Mouse (Mus musculus) intestine, embryonic 15.5 days (tissue): ENCODE results near the gene Aff1. TPM values are rescaled to one million over a fixed set of nuclear protein-coding genes. Genes with fewer than 3 reads are reported as not detected.

Source experiments
- ATAC-seq: fragments of 200-750 bp; cut with Nextera tagmentation; 2 replicates; pipeline ENCODE4 v1.8.0; 2017; ENCODE audit warnings: moderate TSS enrichment, moderate library complexity
- H3K27ac ChIP-seq: fragments of 300-500 bp; sonication (generic); 2 replicates; pipeline ENCODE4 v1.5.1; 2015; ENCODE audit warnings: mild to moderate bottlenecking, inconsistent platforms
- H3K27me3 ChIP-seq: fragments of 300-500 bp; sonication (generic); replicated peaks from 2 replicates; pipeline ENCODE4 v1.6.1; 2015; ENCODE audit warnings: inconsistent platforms
- H3K36me3 ChIP-seq: fragments of 300-500 bp; sonication (generic); 2 replicates; pipeline ENCODE4 v1.6.1; 2015; ENCODE audit warnings: inconsistent platforms
- H3K4me1 ChIP-seq: fragments of 300-500 bp; sonication (generic); replicated peaks from 2 replicates; pipeline ENCODE4 v1.6.1; 2015; ENCODE audit warnings: inconsistent platforms
- H3K4me2 ChIP-seq: fragments of 300-500 bp; sonication (generic); replicated peaks from 2 replicates; pipeline ENCODE4 v1.6.1; 2015; ENCODE audit warnings: mild to moderate bottlenecking, inconsistent platforms
- H3K4me3 ChIP-seq: fragments of 300-500 bp; sonication (generic); replicated peaks from 2 replicates; pipeline ENCODE4 v1.5.1; 2015; ENCODE audit warnings: inconsistent platforms
- H3K9ac ChIP-seq: fragments of 300-500 bp; sonication (generic); 2 replicates; pipeline ENCODE4 v1.6.1; 2015; ENCODE audit warnings: inconsistent platforms
- H3K9me3 ChIP-seq: fragments of 300-500 bp; sonication (generic); 2 replicates; pipeline ENCODE4 v1.6.1; 2016; ENCODE audit warnings: inconsistent platforms
- whole genome bisulfite sequencing: fragments of 180-500 bp; shearing (Covaris S2); methylation state at CpG from one replicate; pipeline ENCODE4 v1.1.7; 2015; 5-methylcytosine and 5-hydroxymethylcytosine counted together
- polyA plus RNA-seq: library from polyadenylated mRNA; unstranded; fragments of >200 nt; fragmentation: Nextera tagmentation; extraction: Ambion mirVana; gene quantifications from 2 replicates; pipeline ENCODE4 v1.2.1, GENCODE M21; 2015

Gene Aff1
- polyA plus RNA-seq, 1 experiment from 2014 or later: 5.3 TPM

DNA sequence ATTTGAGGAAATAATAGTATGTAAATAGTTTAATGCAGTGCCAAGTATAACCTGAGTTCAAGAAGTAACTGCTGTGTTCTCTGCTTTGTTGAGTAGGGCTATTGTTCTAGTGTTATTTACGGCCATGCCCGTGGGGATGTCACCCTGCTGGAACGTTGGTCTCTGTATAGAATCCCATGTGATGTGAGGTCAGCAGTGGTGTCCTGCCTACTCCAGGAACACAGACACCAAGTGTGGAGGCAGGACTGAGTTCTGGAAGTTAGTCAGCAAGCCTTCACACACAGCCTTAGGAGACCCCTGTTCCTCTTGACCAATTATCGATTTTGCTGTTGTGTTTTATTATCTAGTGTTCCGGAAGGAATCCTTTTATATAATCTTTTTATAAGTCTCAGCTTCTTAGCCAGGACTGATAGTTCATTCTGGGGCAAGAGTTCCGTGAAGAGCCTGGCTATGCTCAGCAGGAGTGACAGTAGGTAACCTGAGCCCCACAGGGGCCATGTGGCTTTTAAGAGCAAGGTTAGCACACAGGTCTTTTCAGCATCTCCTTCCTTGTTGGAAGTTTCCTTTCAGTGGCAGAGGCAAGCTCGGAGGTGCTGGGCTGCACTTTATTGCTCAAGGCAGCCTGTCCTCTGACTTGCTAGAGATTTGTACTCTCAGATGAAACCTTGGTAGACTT lies 115.6 kb downstream of the Aff1 start:
- peaks cover 9% of the 10 kb centered on the region for H3K4me1 ChIP-seq
- no peaks in the 10 kb centered on the region for H3K9me3 ChIP-seq
- no peaks in the 10 kb centered on the region for H3K27me3 ChIP-seq
- H3K9ac ChIP-seq: no peak overlapping the region
- H3K4me3 ChIP-seq: no peak overlapping the region
- 35% methylated on average over 7 of the region's 7 CpGs for WGBS
- peak; percentile 54 for ATAC-seq
- H3K36me3 ChIP-seq: no peaks in the 10 kb centered on the region
- H3K4me2 ChIP-seq: no peak overlapping the region
- peak overlapping the region; percentile 61; the same call in 1 of the 2 replicates for H3K27ac ChIP-seq

DNA sequence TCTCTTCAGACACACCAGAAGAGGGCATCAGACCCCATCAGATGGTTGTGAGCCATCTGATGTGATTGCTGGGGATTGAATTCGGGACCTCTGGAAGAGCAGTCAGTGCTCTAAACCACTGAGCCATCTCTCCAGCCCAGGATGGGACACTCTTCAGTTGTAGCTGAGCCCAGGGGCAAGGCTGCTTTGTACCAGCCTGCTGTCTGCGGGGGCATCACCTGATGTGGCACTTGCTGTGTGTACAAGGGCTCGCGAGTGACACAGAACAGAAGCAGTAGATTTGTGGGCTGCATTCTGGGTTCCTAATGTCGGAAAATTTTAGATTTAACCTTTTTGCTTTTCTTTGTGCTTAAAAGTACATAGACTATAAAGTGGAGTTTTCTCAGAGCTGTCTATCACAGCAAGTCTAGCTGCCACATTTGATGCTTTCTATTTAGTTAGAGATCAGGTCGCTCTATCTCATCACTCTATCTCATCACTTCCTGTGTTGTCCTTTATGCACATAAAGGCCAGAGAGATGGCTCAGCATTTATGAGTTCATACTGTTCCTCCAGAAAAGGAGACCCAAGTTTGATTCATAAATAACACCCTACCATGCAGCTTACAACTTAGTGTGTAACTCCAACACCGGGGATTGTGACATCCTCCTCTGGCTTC lies 117.6 kb downstream of the Aff1 start:
- Histone ChIP-seq H3K4me3 (no peak overlapping the region), H3K4me2 (no peak overlapping the region), H3K9me3 (no peaks in the 10 kb centered on the region), H3K27me3 (no peaks in the 10 kb centered on the region), H3K4me1 (peaks cover 4% of the 10 kb centered on the region), H3K36me3 (no peaks in the 10 kb centered on the region), H3K27ac (no peak overlapping the region), H3K9ac (no peak overlapping the region)
- no peak for ATAC-seq
- WGBS: 93% methylated on average over 7 of the region's 7 CpGs

DNA sequence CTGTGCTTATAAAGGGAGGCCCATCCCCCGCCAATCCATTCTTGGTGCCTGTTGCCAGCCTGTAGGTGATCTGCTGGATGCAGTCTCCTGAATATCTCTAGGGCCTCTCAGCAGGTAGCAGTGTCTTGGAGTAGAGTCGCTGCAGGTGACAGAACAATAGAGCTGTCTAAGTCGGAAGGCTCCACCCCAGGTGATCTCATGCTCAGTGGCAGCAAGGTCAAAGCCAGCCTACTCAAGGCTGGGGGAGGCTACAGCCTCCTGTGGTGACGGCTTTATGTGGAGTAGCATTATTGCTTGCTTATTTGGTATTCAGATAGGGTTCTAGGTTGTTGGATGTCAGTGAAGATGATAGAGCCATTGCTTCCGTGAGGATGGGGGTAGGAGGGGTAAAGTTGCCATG lies 121.1 kb downstream of the Aff1 start:
- WGBS: 83% methylated on average over 5 of the region's 5 CpGs
- no peak overlapping the region for H3K4me2 ChIP-seq
- ATAC-seq: no peak

DNA sequence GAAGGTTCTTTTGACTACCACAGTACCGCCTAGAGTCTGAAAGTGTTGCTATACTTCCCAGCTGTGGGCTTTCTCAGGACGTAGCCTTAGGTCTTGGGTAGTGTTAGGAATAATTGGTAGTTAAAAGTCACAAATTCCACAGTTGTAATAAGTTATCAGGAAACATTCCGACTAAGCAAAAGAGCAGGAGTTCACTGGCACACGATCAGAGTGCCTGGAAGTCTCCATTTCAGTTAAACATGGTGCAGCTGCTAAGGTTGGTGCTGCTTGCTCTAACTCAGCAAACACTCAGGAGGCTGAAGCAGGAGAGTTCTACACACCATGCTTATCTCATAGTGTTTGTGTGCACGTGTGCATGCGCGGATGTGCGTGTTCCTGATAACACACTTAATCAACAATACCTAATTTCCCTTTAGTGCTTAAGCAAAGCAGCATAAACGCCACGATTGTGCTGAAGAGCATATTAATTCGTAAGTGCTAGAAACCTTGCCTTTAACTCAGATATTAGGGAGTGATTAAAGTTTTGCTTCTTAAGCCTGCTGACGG lies 121.9 kb downstream of the Aff1 start:
- no peak overlapping the region for H3K9ac ChIP-seq
- no peak overlapping the region for H3K4me3 ChIP-seq
- no peaks in the 10 kb centered on the region for H3K36me3 ChIP-seq
- ATAC-seq: no peak
- H3K27me3 ChIP-seq: no peaks in the 10 kb centered on the region
- peak overlapping the region; percentile 44; the same call in 1 of the 2 replicates for H3K27ac ChIP-seq
- no peak overlapping the region for H3K4me2 ChIP-seq
- no peaks in the 10 kb centered on the region for H3K9me3 ChIP-seq
- WGBS: 76% methylated on average over 12 of the region's 12 CpGs
- no peaks in the 10 kb centered on the region for H3K4me1 ChIP-seq

More for the DNA sequence above, 121.1 kb downstream of the Aff1 start:
- H3K4me3 ChIP-seq: no peak overlapping the region
- H3K27me3 ChIP-seq: no peaks in the 10 kb centered on the region
- no peaks in the 10 kb centered on the region for H3K36me3 ChIP-seq
- H3K4me1 ChIP-seq: no peaks in the 10 kb centered on the region; the same call in 1 of the 2 replicates
- no peaks in the 10 kb centered on the region for H3K9me3 ChIP-seq
- no peak overlapping the region for H3K9ac ChIP-seq
- no peak overlapping the region for H3K27ac ChIP-seq

DNA sequence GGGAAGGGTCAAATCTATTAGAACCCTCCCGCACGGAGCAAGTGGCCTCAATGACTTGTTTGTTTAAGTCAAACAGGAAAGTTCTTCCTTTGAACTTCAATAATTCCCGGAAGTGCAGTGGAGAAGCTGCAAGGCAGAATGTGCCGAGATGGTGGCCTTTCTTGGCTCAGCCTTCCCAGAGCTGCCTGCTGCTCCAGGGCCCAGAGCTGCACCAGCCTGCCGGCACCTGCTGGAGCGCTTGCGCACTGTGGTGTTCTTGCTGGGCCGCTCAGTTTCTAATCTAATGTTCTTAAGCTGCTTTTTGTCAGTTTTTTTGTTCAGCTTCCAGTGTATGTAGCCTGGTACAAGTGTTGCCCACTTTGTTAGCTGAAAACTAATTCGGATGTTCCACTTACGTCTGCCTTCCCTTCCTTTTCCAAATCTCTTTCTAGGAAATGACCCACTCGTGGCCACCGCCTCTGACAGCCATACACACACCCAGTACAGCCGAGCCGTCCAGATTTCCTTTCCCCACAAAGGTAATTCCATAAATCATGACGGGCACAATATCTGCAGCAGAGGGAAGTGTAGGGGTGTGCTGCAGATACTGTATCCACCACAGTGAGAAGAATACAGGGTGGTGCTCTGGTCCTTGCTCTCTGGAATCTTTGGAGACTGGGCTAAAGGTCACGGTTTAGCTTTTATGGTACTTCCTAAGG lies 122.5 kb downstream of the Aff1 start:
- H3K27ac ChIP-seq: peak overlapping the region; percentile 44
- 38% methylated on average over 16 of the region's 16 CpGs for WGBS
- no peak overlapping the region for H3K4me3 ChIP-seq
- no peaks in the 10 kb centered on the region for H3K9me3 ChIP-seq
- no peak overlapping the region for H3K4me2 ChIP-seq
- no peaks in the 10 kb centered on the region for H3K4me1 ChIP-seq
- peak; percentile 75 for ATAC-seq
- no peaks in the 10 kb centered on the region for H3K27me3 ChIP-seq
- no peak overlapping the region for H3K9ac ChIP-seq
- H3K36me3 ChIP-seq: no peaks in the 10 kb centered on the region

DNA sequence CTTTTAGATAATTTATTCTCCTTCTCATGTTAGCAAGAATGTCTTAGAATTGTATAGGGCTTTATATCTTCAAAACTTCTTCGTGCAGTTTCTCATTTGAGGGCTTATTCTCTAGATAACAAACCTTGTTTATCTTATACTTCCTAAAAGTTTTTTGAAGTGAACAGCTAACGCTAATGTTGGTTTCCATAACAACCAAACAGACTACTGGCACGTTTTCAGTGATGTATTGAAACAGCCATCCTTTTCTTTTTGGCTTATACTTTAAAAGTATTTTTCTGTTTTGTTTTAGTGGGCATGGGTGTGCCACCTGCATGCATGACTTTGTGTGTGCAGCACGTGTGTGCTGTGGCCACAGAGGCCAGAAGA lies 123.1 kb downstream of the Aff1 start:
- no peaks in the 10 kb centered on the region for H3K36me3 ChIP-seq

DNA sequence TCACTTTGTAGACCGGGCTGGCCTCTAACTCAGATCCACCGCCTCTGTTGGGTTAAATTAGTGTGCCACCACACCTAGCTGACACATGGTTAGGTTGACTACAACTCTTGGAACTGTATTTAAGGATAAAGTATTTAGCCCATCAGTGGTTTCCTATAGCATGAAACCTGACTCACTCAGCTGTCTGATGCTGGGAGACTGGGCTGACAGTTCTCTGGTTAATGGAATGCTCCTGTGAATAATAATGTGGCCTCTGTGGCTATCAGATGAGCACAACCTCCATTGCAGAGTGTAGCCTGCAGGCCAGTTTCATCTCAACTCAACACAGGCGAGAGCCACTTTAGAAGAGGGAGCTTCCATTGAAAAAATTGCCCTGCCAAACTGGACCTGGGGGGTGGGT lies 124.5 kb downstream of the Aff1 start:
- no peaks in the 10 kb centered on the region for H3K9me3 ChIP-seq
- no peak overlapping the region for H3K27ac ChIP-seq
- no peak overlapping the region for H3K4me2 ChIP-seq
- WGBS: 95% methylated on average over 3 of the region's 3 CpGs
- no peaks in the 10 kb centered on the region for H3K27me3 ChIP-seq
- H3K4me3 ChIP-seq: no peak overlapping the region
- no peaks in the 10 kb centered on the region for H3K36me3 ChIP-seq
- 0 out of 2 replicates have a peak, but pooled peaks cover 2% of the 10 kb centered on the region for H3K4me1 ChIP-seq
- H3K9ac ChIP-seq: no peak overlapping the region
- no peak for ATAC-seq

More for the DNA sequence above, 123.1 kb downstream of the Aff1 start:
- no peak for ATAC-seq
- 37% methylated on average over 4 of the region's 4 CpGs for WGBS
- H3K27me3 ChIP-seq: no peaks in the 10 kb centered on the region
- no peak overlapping the region for H3K27ac ChIP-seq
- H3K9me3 ChIP-seq: no peaks in the 10 kb centered on the region
- no peak overlapping the region for H3K4me2 ChIP-seq
- no peak overlapping the region for H3K4me3 ChIP-seq
- no peaks in the 10 kb centered on the region for H3K4me1 ChIP-seq
- no peak overlapping the region for H3K9ac ChIP-seq

DNA sequence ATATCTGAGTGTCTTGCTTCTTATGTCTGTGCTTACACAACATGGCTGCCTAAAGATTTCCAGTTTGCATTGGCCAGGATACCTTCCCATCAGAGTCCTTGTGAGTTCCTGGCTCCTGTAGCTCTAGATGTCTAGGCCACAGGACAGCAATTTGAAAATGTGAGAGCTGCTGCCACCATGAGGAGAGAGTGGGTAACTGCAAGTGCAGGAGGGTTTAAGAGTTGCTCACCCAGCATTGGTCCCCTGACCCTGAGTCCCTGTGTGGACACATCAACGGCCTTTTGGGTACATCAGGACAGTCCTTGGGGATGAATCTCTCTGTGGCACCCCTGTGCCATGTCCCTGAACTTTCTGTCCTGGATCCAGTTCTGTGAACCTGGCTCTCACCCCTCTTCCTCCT lies 125.6 kb downstream of the Aff1 start:
- Histone ChIP-seq H3K4me1 (0 out of 2 replicates have a peak, but pooled peaks cover 2% of the 10 kb centered on the region), H3K4me2 (no peak overlapping the region), H3K4me3 (no peak overlapping the region), H3K27ac (no peak overlapping the region), H3K9me3 (no peaks in the 10 kb centered on the region), H3K36me3 (no peaks in the 10 kb centered on the region), H3K9ac (no peak overlapping the region), H3K27me3 (no peaks in the 10 kb centered on the region)
- ATAC-seq: peak; percentile 46
- WGBS: 27% methylated on average over 1 of the region's 1 CpGs

DNA sequence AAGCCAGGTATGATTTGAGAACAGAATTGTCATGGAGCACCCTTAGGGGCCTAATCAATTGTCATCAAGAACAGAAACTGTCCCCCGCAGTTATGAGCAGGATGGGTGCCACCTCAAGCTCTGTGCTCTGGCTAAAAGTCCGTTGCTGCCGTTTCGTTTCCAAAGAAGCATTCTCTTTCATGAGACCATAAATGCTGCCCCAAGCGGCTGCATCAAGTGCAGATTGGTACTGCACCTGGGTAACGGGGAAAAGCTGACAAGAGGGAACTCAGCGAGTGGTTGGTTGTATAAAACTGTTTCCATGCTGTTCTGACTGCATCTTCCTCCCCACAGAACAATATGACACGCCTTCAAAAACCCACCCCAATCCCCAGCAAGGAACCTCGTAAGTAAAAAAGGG lies 126.4 kb downstream of the Aff1 start:
- Histone ChIP-seq H3K9me3 (no peaks in the 10 kb centered on the region), H3K27ac (no peak overlapping the region), H3K4me1 (0 out of 2 replicates have a peak, but pooled peaks cover 2% of the 10 kb centered on the region), H3K36me3 (no peaks in the 10 kb centered on the region), H3K4me2 (no peak overlapping the region), H3K4me3 (no peak overlapping the region), H3K27me3 (no peaks in the 10 kb centered on the region), H3K9ac (no peak overlapping the region)
- WGBS: 82% methylated on average over 9 of the region's 9 CpGs
- no peak for ATAC-seq

DNA sequence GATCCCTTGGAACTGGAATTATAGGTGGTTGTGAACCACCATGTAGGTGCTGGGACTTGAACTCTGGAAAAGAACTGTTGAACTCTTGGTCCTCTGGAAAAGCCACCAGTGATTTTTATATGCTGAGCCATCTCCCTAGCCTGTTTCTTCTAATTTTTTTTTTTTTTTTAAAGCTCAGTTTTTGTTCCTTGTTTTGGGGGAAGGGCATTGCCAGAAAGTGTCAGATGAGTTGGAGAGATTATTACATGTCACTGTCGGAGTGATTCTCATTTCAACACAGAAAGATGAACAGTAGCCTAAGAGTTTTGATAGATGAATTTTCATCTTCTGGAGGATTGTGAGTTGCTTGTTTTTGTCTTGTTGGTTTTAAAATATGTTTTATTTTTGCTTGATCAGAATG lies 127.5 kb downstream of the Aff1 start:
- Histone ChIP-seq H3K27me3 (no peaks in the 10 kb centered on the region), H3K36me3 (no peaks in the 10 kb centered on the region), H3K9ac (no peak overlapping the region), H3K4me3 (no peak overlapping the region), H3K4me1 (0 out of 2 replicates have a peak, but pooled peaks cover 2% of the 10 kb centered on the region), H3K9me3 (no peaks in the 10 kb centered on the region), H3K27ac (no peak overlapping the region), H3K4me2 (no peak overlapping the region)
- 91% methylated on average over 1 of the region's 1 CpGs for WGBS
- ATAC-seq: no peak

DNA sequence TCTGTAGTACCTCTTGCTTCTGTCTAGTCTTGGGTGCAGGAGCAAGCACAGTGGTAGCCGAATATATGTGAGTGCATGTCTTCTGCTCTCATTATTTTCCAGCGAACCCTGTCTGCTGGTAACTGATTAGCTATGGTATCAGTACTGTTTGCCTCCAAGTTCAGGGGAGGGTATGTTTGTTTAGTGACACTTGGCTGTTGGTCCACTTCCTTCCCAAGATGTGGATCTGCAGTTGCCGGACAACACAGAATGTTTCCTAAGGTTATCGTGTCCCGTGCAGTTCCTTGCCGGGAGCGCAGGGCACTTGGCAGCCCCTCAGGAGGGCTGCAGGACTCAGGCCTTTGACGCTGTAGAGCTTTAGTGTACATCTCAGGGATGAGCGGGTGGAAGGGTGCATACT lies 128.9 kb downstream of the Aff1 start:
- Histone ChIP-seq H3K4me3 (no peak overlapping the region), H3K9me3 (no peaks in the 10 kb centered on the region), H3K9ac (no peak overlapping the region), H3K27ac (no peak overlapping the region), H3K36me3 (0 out of 2 replicates have a peak, but pooled peaks cover under 1% of the 10 kb centered on the region), H3K27me3 (no peaks in the 10 kb centered on the region), H3K4me1 (0 out of 2 replicates have a peak, but pooled peaks cover 2% of the 10 kb centered on the region), H3K4me2 (no peak overlapping the region; the same call in 1 of the 2 replicates)
- WGBS: 58% methylated on average over 9 of the region's 9 CpGs
- ATAC-seq: peak; percentile 71
